Comparison of ENCODE assay signal across 11 mouse cellular contexts in the genomic region with DNA sequence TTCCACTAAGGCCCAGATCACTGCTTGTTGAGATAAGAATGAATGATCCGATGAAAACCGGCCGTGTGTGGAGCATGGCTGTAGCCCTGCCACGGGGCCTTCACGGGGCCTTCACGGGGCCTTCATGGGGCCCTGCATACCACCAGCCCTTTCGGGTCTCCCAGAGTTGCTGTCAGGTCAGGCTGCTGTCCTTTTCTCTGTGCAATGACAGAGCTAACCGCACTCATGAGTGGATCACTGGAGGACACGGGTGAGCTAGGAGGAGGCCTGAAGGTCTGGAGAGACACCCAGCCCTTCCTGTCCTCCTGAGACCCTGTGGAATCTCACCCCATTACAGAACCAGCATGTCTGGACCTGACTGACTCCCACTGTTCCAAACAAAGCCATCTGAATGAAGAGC. TPM values are rescaled to one million over a fixed set of nuclear protein-coding genes. Genes with fewer than 3 reads are reported as not detected.
"Had no signal": no experiment of that assay in that cellular context is flagged by ENCODE, and none has a peak within 500 bp of the region (broad histone marks: within the 10 kb centered on the region; RNA-seq: fewer than 3 reads in every experiment).

No protein-coding gene starts in this region.

- DNase-seq: liver, postnatal 0 days; lung, adult 2 months; lung, postnatal 14 days; lung, postnatal 36 days; right cerebral cortex, postnatal 14 days; thymus, adult 2 months; thymus, postnatal 25 days; thymus, postnatal 4 days had no signal

RNA-seq across cellular contexts. Expression of a gene that starts 6.8 kb away (rescaled TPM):
- total RNA-seq: megakaryocyte progenitor cell, adult 5-6 weeks; monocyte, adult 5-6 weeks; neutrophil, adult 5-6 weeks had no signal
